In the genomic region with DNA sequence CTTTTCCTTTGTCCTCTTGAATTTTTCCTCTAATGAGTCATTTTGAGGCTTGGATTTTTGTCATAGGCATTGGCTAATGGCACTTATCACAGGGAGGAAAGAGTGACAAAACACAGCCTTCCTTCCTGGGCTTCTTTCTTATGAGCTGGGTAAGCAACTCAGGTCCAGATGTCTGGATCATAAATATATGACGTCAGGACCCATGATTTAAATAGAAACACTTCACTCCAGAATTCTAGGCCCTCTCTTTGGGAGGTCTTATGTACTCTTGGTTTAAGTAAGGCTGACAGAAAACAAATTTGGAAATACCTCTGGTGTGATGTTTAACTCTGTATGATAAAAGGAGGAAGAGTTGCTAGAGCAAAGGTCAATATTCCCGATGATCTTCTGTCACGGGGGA, we compare ENCODE assay signal across 22 mouse cellular contexts.
"Had no signal": no experiment of that assay in that cellular context is flagged by ENCODE, and none has a peak within 500 bp of the region (broad histone marks: within the 10 kb centered on the region; RNA-seq: fewer than 3 reads in every experiment).

No protein-coding gene starts in this region.

- H3K9me3 ChIP-seq: heart, embryonic 10.5 days; heart, embryonic 12.5 days; hindbrain, embryonic 13.5 days; hindbrain, embryonic 15.5 days; limb, embryonic 10.5 days; limb, embryonic 12.5 days; liver, embryonic 13.5 days; liver, embryonic 15.5 days had no signal

- H3K9ac ChIP-seq: heart, embryonic 12.5 days; hindbrain, embryonic 13.5 days; hindbrain, embryonic 15.5 days; limb, embryonic 12.5 days; liver, embryonic 13.5 days; liver, embryonic 15.5 days had no signal

- H3K4me1 ChIP-seq: heart, embryonic 10.5 days; heart, embryonic 12.5 days; hindbrain, embryonic 13.5 days; hindbrain, embryonic 15.5 days; limb, embryonic 10.5 days; limb, embryonic 12.5 days; liver, embryonic 13.5 days; liver, embryonic 15.5 days had no signal

- H3K27me3 ChIP-seq: heart, embryonic 12.5 days; hindbrain, embryonic 13.5 days; hindbrain, embryonic 15.5 days; limb, embryonic 12.5 days; liver, embryonic 13.5 days; liver, embryonic 15.5 days had no signal

- H3K36me3 ChIP-seq: heart, embryonic 10.5 days; heart, embryonic 12.5 days; hindbrain, embryonic 13.5 days; hindbrain, embryonic 15.5 days; limb, embryonic 10.5 days; limb, embryonic 12.5 days; liver, embryonic 13.5 days; liver, embryonic 15.5 days had no signal

- ATAC-seq: hindbrain, postnatal 0 days had no signal

- H3K4me3 ChIP-seq: heart, embryonic 10.5 days; heart, embryonic 12.5 days; hindbrain, embryonic 13.5 days; hindbrain, embryonic 15.5 days; layer of hippocampus, adult 2 months; left cerebral cortex, adult 2 months; limb, embryonic 10.5 days; limb, embryonic 12.5 days; liver, embryonic 13.5 days; liver, embryonic 15.5 days had no signal

- H3K27ac ChIP-seq: heart, embryonic 10.5 days; hindbrain, embryonic 13.5 days; hindbrain, embryonic 15.5 days; hindbrain, postnatal 0 days; layer of hippocampus, adult 2 months; left cerebral cortex, adult 2 months; limb, embryonic 10.5 days; limb, embryonic 12.5 days; liver, embryonic 13.5 days; liver, embryonic 15.5 days had no signal

- H3K4me2 ChIP-seq: heart, embryonic 12.5 days; hindbrain, embryonic 13.5 days; hindbrain, embryonic 15.5 days; limb, embryonic 12.5 days; liver, embryonic 11.5 days; liver, embryonic 13.5 days; liver, embryonic 15.5 days had no signal

- DNase-seq: gastrocnemius, postnatal 14 days; gastrocnemius, postnatal 36 days; heart, adult 18-20 months; heart, postnatal 14 days; heart, postnatal 36 days; kidney, adult 18-20 months; kidney, adult 8-10 months; kidney, postnatal 10 days; kidney, postnatal 36 days; liver; liver, embryonic 13.5 days had no signal
